Mouse (Mus musculus): ENCODE results near the gene Gmcl1.

DNA sequence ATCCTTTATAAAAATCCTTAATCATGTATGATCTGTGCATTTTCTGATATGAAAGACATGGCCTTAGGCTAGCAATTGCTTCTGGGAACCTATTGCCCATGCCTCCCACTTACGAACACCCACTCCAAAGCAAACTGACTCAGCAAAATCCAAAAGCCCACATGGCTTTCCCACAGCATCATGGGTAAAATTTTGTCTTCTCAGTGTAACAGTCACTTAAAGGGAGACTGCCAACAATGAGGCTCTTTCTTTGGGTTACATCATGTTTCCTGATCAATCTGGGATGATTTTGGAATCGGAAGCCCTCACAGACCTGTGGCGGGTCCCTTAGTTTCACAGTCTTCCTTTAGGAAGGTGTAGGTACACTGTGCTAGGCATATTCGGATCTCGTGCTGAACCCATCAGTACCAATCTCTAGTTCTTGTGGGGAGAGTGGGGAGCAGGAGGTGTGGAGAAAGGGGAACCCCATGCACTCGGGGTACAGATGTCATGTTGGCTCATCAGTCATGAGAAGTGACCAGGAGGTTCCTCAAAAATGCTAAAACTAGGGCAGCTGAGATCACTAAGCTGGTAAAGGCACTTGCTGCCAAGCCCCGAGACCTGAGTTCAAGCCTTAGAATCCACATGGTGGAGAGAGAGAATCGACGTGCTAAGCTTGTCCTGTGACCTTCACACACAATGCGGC lies 45.9 kb upstream of the Gmcl1 start:
- TF ChIP-seq CTCF (IDR thresholded peaks at IDR 0.05; ENCODE audit: extremely low read depth, insufficient read length, insufficient replicate concordance, low read depth, low read length): no peak
- TF ChIP-seq POLR2A (IDR thresholded peaks at IDR 0.05; ENCODE audit: low read depth, low read length): no peak

Data from small intestine, adult 2 months (tissue).